Mouse (Mus musculus) CH12.LX (cell line): ENCODE results near the gene Samd10. TPM values are rescaled to one million over a fixed set of nuclear protein-coding genes. Genes with fewer than 3 reads are reported as not detected.

ENCODE experiments used
- DNase-seq: peaks from one replicate; pipeline ENCODE4 v3.0.0-alpha.2; 2013; ENCODE audit errors: extremely low read depth
- H3K27ac ChIP-seq: 2 replicates; pipeline ENCODE4 v1.5.1; 2012; ENCODE audit warnings: low read depth, mild to moderate bottlenecking, control low read depth, moderate library complexity; ENCODE audit not compliant: insufficient read depth
- H3K27me3 ChIP-seq: replicated peaks from 2 replicates; pipeline ENCODE3; 2012; ENCODE audit warnings: inconsistent platforms
- H3K36me3 ChIP-seq, 2 experiments: replicated peaks in 1 of 2; 2 replicates each; pipeline versions ENCODE3 to v1.6.1; 2012; ENCODE audit warnings: inconsistent platforms in 1 of 2, low read length in 1 of 2, mild to moderate bottlenecking in 1 of 2, mixed read lengths in 1 of 2, moderate library complexity in 1 of 2; ENCODE audit not compliant: control insufficient read depth in 1 of 2, insufficient read depth in 1 of 2
- H3K4me1 ChIP-seq, 2 experiments: 2 replicates each; pipeline ENCODE4 v1.6.1; 2012; ENCODE audit warnings: inconsistent platforms in 1 of 2, moderate library complexity in 1 of 2; ENCODE audit not compliant: insufficient read depth in 2 of 2, control insufficient read depth in 1 of 2
- H3K4me2 ChIP-seq: 2 replicates; pipeline ENCODE4 v1.6.1; 2012; ENCODE audit warnings: low read depth, mild to moderate bottlenecking, control low read depth; ENCODE audit not compliant: poor library complexity, insufficient read depth, severe bottlenecking
- H3K4me3 ChIP-seq, 3 experiments: fragments of 150-350 bp in 1 of 3; sonication (generic) in 1 of 3; replicated peaks in 1 of 3; 2 replicates each; pipeline versions ENCODE3 to v1.5.1; 2011 to 2012; ENCODE audit warnings: low read depth in 2 of 3, low read length in 2 of 3, mild to moderate bottlenecking in 2 of 3, moderate library complexity in 2 of 3, control low read depth in 1 of 3, improper control_type of control experiment in 1 of 3, inconsistent platforms in 1 of 3, mixed read lengths in 1 of 3; ENCODE audit not compliant: poor library complexity in 1 of 3
- H3K79me2 ChIP-seq: replicated peaks from 2 replicates; pipeline ENCODE4 v1.6.1; 2012; ENCODE audit warnings: mild to moderate bottlenecking, moderate library complexity; ENCODE audit not compliant: control insufficient read depth, poor library complexity, insufficient read depth, severe bottlenecking; ENCODE audit errors: extremely low read depth
- H3K9ac ChIP-seq: 2 replicates; pipeline ENCODE4 v1.6.1; 2012; ENCODE audit warnings: low read depth, mild to moderate bottlenecking, control low read depth, moderate library complexity; ENCODE audit not compliant: insufficient read depth
- H3K9me3 ChIP-seq: replicated peaks from 2 replicates; pipeline ENCODE3; 2012; ENCODE audit warnings: low read length, inconsistent platforms, mixed read lengths
- CTCF ChIP-seq, 2 experiments: IDR thresholded peaks in 1 of 2; conservative IDR thresholded peaks in 1 of 2; 2 replicates each; pipeline ENCODE4 v1.5.1; 2011 to 2012; ENCODE audit warnings: low read depth in 2 of 2, low read length in 2 of 2, improper control_type of control experiment in 1 of 2, inconsistent platforms in 1 of 2, mild to moderate bottlenecking in 1 of 2, moderate library complexity in 1 of 2
- ELF1 ChIP-seq: IDR thresholded peaks from 2 replicates; pipeline ENCODE4 v1.6.1; 2014; ENCODE audit warnings: low read depth, mild to moderate bottlenecking, inconsistent platforms, low read length, improper control_type of control experiment
- EP300 ChIP-seq: IDR thresholded peaks from 2 replicates; pipeline ENCODE4 v1.6.1; 2011; ENCODE audit warnings: low read length, improper control_type of control experiment
- ETS1 ChIP-seq: conservative IDR thresholded peaks from 2 replicates; pipeline ENCODE4 v1.6.1; 2012; ENCODE audit warnings: low read depth, mild to moderate bottlenecking, inconsistent platforms, low read length, improper control_type of control experiment, moderate library complexity
- HCFC1 ChIP-seq: IDR thresholded peaks from 2 replicates; pipeline ENCODE4 v1.6.1; 2012; ENCODE audit warnings: low read depth, mild to moderate bottlenecking, inconsistent platforms, low read length, improper control_type of control experiment
- IRF4 ChIP-seq: IDR thresholded peaks from 2 replicates; pipeline ENCODE4 v1.6.1; 2014; ENCODE audit warnings: low read depth, mild to moderate bottlenecking, inconsistent platforms, low read length, improper control_type of control experiment
- JUND ChIP-seq: conservative IDR thresholded peaks from 2 replicates; pipeline ENCODE4 v1.6.1; 2011; ENCODE audit warnings: low read depth, low read length, improper control_type of control experiment
- MAX ChIP-seq: IDR thresholded peaks from 2 replicates; pipeline ENCODE4 v1.6.1; 2011; ENCODE audit warnings: low read length, improper control_type of control experiment
- MAZ ChIP-seq: IDR thresholded peaks from 2 replicates; pipeline ENCODE4 v1.6.1; 2012; ENCODE audit warnings: low read depth, mild to moderate bottlenecking, inconsistent platforms, low read length, improper control_type of control experiment, moderate library complexity
- MXI1 ChIP-seq: IDR thresholded peaks from 2 replicates; pipeline ENCODE4 v1.6.1; 2011; ENCODE audit warnings: mild to moderate bottlenecking, low read depth, low read length, improper control_type of control experiment
- NELFE ChIP-seq: IDR thresholded peaks from 2 replicates; pipeline ENCODE4 v1.6.1; 2011; ENCODE audit warnings: low read depth, low read length, improper control_type of control experiment
- NRF1 ChIP-seq: IDR thresholded peaks from 2 replicates; pipeline ENCODE4 v1.6.1; 2014; ENCODE audit warnings: low read depth, mild to moderate bottlenecking, inconsistent platforms, low read length, improper control_type of control experiment, moderate library complexity
- PAX5 ChIP-seq: IDR thresholded peaks from 2 replicates; pipeline ENCODE4 v1.6.1; 2012; ENCODE audit warnings: low read length, inconsistent platforms, mixed read lengths
- POLR2A ChIP-seq: IDR thresholded peaks from 2 replicates; pipeline ENCODE4 v1.6.1; 2011; ENCODE audit warnings: low read depth, mild to moderate bottlenecking, improper control_type of control experiment, low read length
- POLR2AphosphoS2 ChIP-seq: IDR thresholded peaks from 2 replicates; pipeline ENCODE4 v1.6.1; 2011; ENCODE audit warnings: low read depth, low read length, improper control_type of control experiment
- SIN3A ChIP-seq: IDR thresholded peaks from 2 replicates; pipeline ENCODE4 v1.6.1; 2012; ENCODE audit warnings: low read length, improper control_type of control experiment, inconsistent platforms
- TCF12 ChIP-seq: IDR thresholded peaks from 2 replicates; pipeline ENCODE4 v1.6.1; 2014; ENCODE audit warnings: low read depth, mild to moderate bottlenecking, inconsistent platforms, low read length, improper control_type of control experiment
- UBTF ChIP-seq: IDR thresholded peaks from 2 replicates; pipeline ENCODE4 v1.6.1; 2012; ENCODE audit warnings: low read depth, mild to moderate bottlenecking, inconsistent platforms, low read length, improper control_type of control experiment, moderate library complexity
- USF2 ChIP-seq: conservative IDR thresholded peaks from 2 replicates; pipeline ENCODE4 v1.6.1; 2011; ENCODE audit warnings: low read depth, low read length, improper control_type of control experiment
- ZKSCAN1 ChIP-seq: IDR thresholded peaks from 2 replicates; pipeline ENCODE4 v1.6.1; 2012; ENCODE audit warnings: low read depth, inconsistent platforms, low read length, improper control_type of control experiment, borderline replicate concordance
- ZMIZ1 ChIP-seq: IDR thresholded peaks from 2 replicates; pipeline ENCODE4 v1.6.1; 2012; ENCODE audit warnings: low read depth, mild to moderate bottlenecking, inconsistent platforms, low read length, improper control_type of control experiment
- ZNF384 ChIP-seq: IDR thresholded peaks from 2 replicates; pipeline ENCODE4 v1.6.1; 2012; ENCODE audit warnings: low read depth, low read length, improper control_type of control experiment, inconsistent platforms
- dilution Hi-C: fragments of 300-500 bp; cut with MboI; formaldehyde crosslinking; loops from 2 replicates; pipeline ENCODE4 v1.14.3; 2020; ENCODE audit warnings: low sequenced_read_pairs; ENCODE audit not compliant: extremely low pct_unique_long_range_greater_than_20kb, extremely low pct_ligation_motif_present
- in situ Hi-C: fragments of 300-500 bp; cut with MboI; formaldehyde crosslinking; loops from 3 replicates; pipeline ENCODE4 v1.14.3; 2019; ENCODE audit warnings: low sequenced_read_pairs, low pct_ligation_motif_present, low pct_unique_long_range_greater_than_20kb, mixed read lengths
- polyA plus RNA-seq: library from polyadenylated mRNA; unstranded; fragments of >175 nt; gene quantifications from 2 replicates; pipeline ENCODE4 v1.2.1, GENCODE M21; 2012; ENCODE audit warnings: low read depth; ENCODE audit not compliant: insufficient read length
- total RNA-seq, 2 experiments: library from RNA; depleted of rRNA; stranded (reverse); fragments of 300-350 nt in 1 of 2; fragments of >200 nt in 1 of 2; gene quantifications; 2 replicates each; pipeline ENCODE4 v1.2.3; 2012 to 2014

The Samd10 gene
- total RNA-seq (2012; rRNA removed) (2.7 and 3.8 TPM in 2 replicates), total RNA-seq (2014; rRNA removed) (0.32 TPM in 1 of 2 replicates, not detected in the other), polyA plus RNA-seq (0.38 and 0.66 TPM in 2 replicates)

DNA sequence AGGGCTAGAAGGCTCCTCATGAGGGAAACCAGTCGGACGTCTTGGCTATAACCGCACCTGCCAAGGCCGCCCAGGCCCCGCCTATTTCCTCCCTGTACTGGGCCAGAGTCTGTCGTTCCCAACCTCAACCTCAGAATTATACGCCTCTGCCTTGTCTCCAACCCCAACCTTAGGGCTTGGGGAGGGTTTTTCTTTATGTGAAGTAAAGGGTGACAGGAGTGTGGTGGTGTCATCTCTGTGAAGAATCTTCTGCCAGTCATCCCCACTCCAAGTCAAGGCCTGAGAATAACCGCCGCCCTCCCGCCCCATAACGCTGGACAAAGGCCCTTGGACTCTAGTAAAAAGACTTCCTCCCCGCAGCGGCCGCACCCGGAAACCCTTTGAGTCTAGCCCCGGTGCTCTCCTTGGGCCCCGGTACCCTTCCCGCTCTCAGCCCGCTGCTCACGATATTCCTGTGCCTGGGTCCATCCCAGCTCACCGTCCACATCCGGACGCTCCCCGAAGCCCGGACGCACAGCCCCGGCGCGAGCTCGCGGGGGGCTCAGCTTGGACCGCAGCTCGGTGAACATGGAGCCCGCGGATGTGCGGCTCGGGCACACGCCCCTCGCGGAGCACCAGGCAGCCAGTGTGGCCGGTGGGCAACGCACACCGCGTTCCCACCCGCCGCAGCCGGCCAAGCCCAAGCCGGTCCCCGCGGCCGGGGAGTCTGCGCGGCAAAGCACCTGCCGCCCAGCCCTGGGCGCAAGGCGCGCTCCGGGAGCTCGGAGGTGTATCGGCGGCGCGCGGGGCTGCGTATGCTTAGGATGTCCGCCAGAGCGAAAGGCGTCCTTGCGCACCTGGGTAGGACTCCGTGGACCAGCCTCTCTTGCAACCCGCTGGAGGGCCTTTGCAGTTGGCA is at the start of gene Samd10:
Samd10 (minus strand) TSS at position 759 of the 898 bp plus-strand sequence.
- in situ Hi-C loops = no loop called here
- Histone ChIP-seq H3K4me3 (peak within 1 kb of the TSS; percentile 41 to 83 (median 53)), H3K36me3 (peaks cover 0 to 1% of the 10 kb centered on the region in 2 experiments), H3K9ac (peak within 1 kb of the TSS; percentile 65), H3K79me2 (peaks cover 17% of the 10 kb centered on the region), H3K27ac (peak within 1 kb of the TSS; percentile 65), H3K4me1 (peaks cover 7 to 33% of the 10 kb centered on the region in 2 experiments; a peak in 3 of 4 replicates), H3K4me2 (peak within 1 kb of the TSS; percentile 85; the same call in 1 of the 2 replicates), H3K27me3 (peaks cover 18% of the 10 kb centered on the region), H3K9me3 (no peaks in the 10 kb centered on the region)
- dilution Hi-C loops = no loop called here
- no peak for DNase-seq
- TF ChIP-seq POLR2A = peak; percentile 56
- TF ChIP-seq UBTF = peak; percentile 81
- TF ChIP-seq HCFC1 = peak; percentile 11; the same call in 1 of the 2 replicates
- no peak for TF ChIP-seq JUND
- peak; percentile 25; the same call in 1 of the 2 replicates for TF ChIP-seq SIN3A
- TF ChIP-seq IRF4 = 0 out of 2 replicates have a peak, but pooled peaks have one; percentile 2
- TF ChIP-seq NELFE = peak; percentile 41; the same call in 1 of the 2 replicates
- peak; percentile 63 for TF ChIP-seq ELF1
- TF ChIP-seq NRF1 = peak; percentile 74
- TF ChIP-seq EP300 = no peak
- TF ChIP-seq MXI1 = peak; percentile 30; the same call in 1 of the 2 replicates
- TF ChIP-seq CTCF (conservative IDR thresholded peaks at IDR 0.05 in 1 of 2, IDR thresholded peaks at IDR 0.05 in 1 of 2; ENCODE audit: low read depth in 2 of 2, low read length in 2 of 2) = no peak
- peak; percentile 30 for TF ChIP-seq TCF12

DNA sequence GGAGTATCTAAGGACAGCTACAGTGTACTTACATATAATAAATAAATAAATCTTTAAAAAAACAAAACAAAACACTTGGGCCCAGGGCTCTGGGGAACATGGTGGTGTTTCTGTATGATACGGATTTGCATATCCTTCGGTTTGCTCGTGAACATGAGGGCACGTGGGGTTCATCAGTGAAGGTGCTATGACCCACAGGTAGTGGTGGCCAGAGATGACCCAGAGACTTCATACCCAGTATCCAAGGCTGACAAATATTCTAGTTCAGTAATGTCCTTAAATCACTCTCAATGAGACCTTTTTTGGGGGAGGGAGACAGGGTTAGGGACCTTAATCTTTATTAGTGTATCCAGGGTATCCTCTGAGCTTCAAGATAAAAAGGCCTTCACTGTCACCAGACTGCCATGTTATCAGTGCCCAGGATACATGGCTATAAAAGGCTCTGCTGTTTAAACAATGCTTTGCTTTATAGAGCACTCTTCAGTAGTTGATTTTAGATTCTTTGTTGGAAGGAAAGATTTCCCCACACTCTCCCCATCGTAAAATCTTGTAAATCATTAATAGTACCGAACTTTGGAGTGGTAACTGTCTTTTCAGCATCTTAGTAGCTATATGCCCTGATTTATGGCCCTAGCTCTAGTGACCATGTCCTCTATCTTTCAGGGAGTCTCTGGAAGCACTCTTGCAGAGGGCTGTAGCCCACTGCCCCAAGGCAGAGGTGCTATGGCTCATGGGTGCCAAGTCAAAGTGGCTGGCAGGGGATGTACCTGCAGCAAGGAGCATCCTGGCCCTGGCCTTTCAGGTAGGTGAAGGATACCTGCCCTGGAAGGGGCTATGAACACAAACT is 47.8 kb upstream of the Samd10 start:
- no peak overlapping the region for H3K9ac ChIP-seq
- no peaks in the 10 kb centered on the region for H3K79me2 ChIP-seq
- H3K4me3 ChIP-seq = no peak overlapping the region
- dilution Hi-C loops (no loop called here), in situ Hi-C loops (no loop called here)
- TF ChIP-seq ZMIZ1 = no peak
- TF ChIP-seq ELF1 = no peak
- TF ChIP-seq MAZ = no peak
- no peak for TF ChIP-seq ZNF384
- TF ChIP-seq MXI1 = no peak
- TF ChIP-seq IRF4 = no peak
- no peak for TF ChIP-seq ZKSCAN1
- TF ChIP-seq USF2 = no peak
- no peak for TF ChIP-seq ETS1
- TF ChIP-seq PAX5 = no peak
- no peak for TF ChIP-seq POLR2AphosphoS2
- no peak for TF ChIP-seq MAX
- no peaks in the 10 kb centered on the region for H3K27me3 ChIP-seq
- no peaks in the 10 kb centered on the region for H3K9me3 ChIP-seq
- H3K4me1 ChIP-seq = peaks cover 0 to 5% of the 10 kb centered on the region in 2 experiments; a peak in 1 of 4 replicates
- DNase-seq = no peak
- H3K4me2 ChIP-seq = no peak overlapping the region
- H3K27ac ChIP-seq = no peak overlapping the region
- H3K36me3 ChIP-seq = peaks cover 61 to 87% of the 10 kb centered on the region in 2 experiments
